Mouse (Mus musculus): ENCODE data around the gene Lsamp.
A peak's percentile ranks its signal among the peaks of the same experiment; 100 is the strongest.

Lsamp gene

GRCm38 (mm10) chr16:40692292-40692691, 708.1 kb downstream of the Lsamp start:
- no peak for DNase-seq

GRCm38 (mm10) chr16:40697253-40697652, 713.1 kb downstream of the Lsamp start:
- DNase-seq, result no peak

- DNase-seq, result no peak
Observed at GRCm38 (mm10) chr16:40708558-40708957, 724.4 kb downstream of the Lsamp start.

- no peak for DNase-seq
Observed at GRCm38 (mm10) chr16:40709574-40709973, 725.4 kb downstream of the Lsamp start.

GRCm38 (mm10) chr16:40710068-40710467, 725.9 kb downstream of the Lsamp start:
- DNase-seq, result no peak

- no peak for DNase-seq
Observed at GRCm38 (mm10) chr16:40710491-40710890, 726.3 kb downstream of the Lsamp start.

- DNase-seq, result no peak
Observed at GRCm38 (mm10) chr16:40713725-40714124, 729.6 kb downstream of the Lsamp start.

GRCm38 (mm10) chr16:40739015-40739414, 754.9 kb downstream of the Lsamp start:
- peak; percentile 4 to 56 for DNase-seq

- no peak for DNase-seq
Observed at GRCm38 (mm10) chr16:40739771-40740170, 755.6 kb downstream of the Lsamp start.

GRCm38 (mm10) chr16:40740273-40740672, 756.1 kb downstream of the Lsamp start:
- no peak for DNase-seq

- DNase-seq, result no peak
Observed at GRCm38 (mm10) chr16:40827191-40827590, 843.0 kb downstream of the Lsamp start.

- no peak for DNase-seq
Observed at GRCm38 (mm10) chr16:40831536-40831935, 847.4 kb downstream of the Lsamp start.

GRCm38 (mm10) chr16:40841765-40842164, 857.6 kb downstream of the Lsamp start:
- no peak for DNase-seq

GRCm38 (mm10) chr16:40866733-40867132, 882.6 kb downstream of the Lsamp start:
- no peak for DNase-seq

GRCm38 (mm10) chr16:40878301-40878700, 894.1 kb downstream of the Lsamp start:
- DNase-seq, result no peak

GRCm38 (mm10) chr16:40881942-40882341, 897.8 kb downstream of the Lsamp start:
- DNase-seq, result no peak

- no peak for DNase-seq
Observed at GRCm38 (mm10) chr16:40891338-40891737, 907.2 kb downstream of the Lsamp start.

GRCm38 (mm10) chr16:40897768-40898327, 913.7 kb downstream of the Lsamp start:
- DNase-seq, result no peak

- no peak for DNase-seq
Observed at GRCm38 (mm10) chr16:40907892-40908291, 923.7 kb downstream of the Lsamp start.

- peak in 1 of 2 experiments; percentile 11 for DNase-seq
Observed at GRCm38 (mm10) chr16:40914141-40914540, 930.0 kb downstream of the Lsamp start.

GRCm38 (mm10) chr16:40930596-40930995, 946.4 kb downstream of the Lsamp start:
- DNase-seq, result peak in 1 of 2 experiments; percentile 2

GRCm38 (mm10) chr16:40942266-40942665, 958.1 kb downstream of the Lsamp start:
- no peak for DNase-seq

GRCm38 (mm10) chr16:40945834-40946233, 961.7 kb downstream of the Lsamp start:
- no peak for DNase-seq

- DNase-seq, result no peak
Observed at GRCm38 (mm10) chr16:40948013-40948412, 963.9 kb downstream of the Lsamp start.

GRCm38 (mm10) chr16:40959211-40959610, 975.0 kb downstream of the Lsamp start:
- DNase-seq, result no peak

All from kidney, adult 8-10 months (tissue).